Mouse (Mus musculus) T-cell, adult 2 months (primary cell): ENCODE data around the gene Gm13276.
"Not testable (repeated sequence)": the region's sequence is repeated elsewhere in the genome, so short reads cannot be mapped to it uniquely, and the experiment has no call there.

Experiments
- DNase-seq: peaks from one replicate; pipeline ENCODE4 v3.0.0; 2022; ENCODE audit warnings: low spot score

Gene Gm13276

GRCm38 (mm10) chr4:88782335-88782734 is 3.2 kb upstream of the Gm13276 start:
- DNase-seq = not testable (repeated sequence)

GRCm38 (mm10) chr4:88788402-88788801 is 2.9 kb downstream of the Gm13276 start, which contains the start of gene Gm13277:
TSS of gene Gm13277 (plus strand) at chr4:88788632.
- DNase-seq = peak; percentile 75

- not testable (repeated sequence) for DNase-seq
Observed at GRCm38 (mm10) chr4:88791250-88791649, 5.7 kb downstream of the Gm13276 start, which contains the start of gene Gm13278. TSS of gene Gm13278 (plus strand) at chr4:88791550.

DNA sequence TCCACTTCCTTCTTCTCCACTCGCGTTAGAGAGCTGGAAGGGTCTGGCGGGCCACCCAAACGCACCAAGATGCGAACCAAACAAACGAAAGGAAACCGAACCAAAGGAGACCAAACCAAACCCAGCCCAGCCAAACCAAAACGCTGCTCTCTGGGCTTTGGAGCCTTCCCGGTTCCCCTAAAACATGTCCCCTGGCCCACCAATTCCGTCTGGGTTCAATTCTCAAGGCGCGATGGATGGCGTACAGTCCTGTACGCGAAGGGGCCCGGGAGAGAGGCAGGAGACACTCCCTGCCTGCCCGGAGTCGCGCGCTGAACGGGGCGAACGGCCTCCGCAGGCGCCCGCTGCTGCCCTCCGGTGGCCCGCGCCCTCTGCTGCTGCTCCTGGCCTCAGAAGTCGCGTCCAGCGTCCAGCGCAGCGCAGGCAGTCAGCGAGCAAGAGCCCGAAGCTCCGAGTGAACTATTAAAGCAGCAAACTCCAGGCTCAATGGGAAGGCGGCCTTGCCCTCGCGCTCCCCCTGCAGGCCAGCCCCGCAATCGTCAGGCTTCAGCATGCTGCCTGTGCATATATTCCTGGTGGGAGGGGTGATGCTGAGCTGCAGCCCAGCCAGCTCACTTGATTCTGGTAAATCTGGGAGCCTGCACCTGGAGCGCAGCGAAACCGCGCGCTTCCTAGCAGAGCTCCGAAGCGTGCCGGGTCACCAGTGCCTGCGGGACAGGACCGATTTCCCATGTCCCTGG is 8.6 kb downstream of the Gm13276 start, which contains the start of gene Gm13275:
TSS of gene Gm13275 (plus strand) at position 552 of the 740 bp plus-strand sequence.
- peak; percentile 68 for DNase-seq

GRCm38 (mm10) chr4:88797097-88797496 is 11.6 kb downstream of the Gm13276 start, which contains the start of gene Gm13279:
TSS of gene Gm13279 (plus strand) at chr4:88797397.
- not testable (repeated sequence) for DNase-seq

DNA sequence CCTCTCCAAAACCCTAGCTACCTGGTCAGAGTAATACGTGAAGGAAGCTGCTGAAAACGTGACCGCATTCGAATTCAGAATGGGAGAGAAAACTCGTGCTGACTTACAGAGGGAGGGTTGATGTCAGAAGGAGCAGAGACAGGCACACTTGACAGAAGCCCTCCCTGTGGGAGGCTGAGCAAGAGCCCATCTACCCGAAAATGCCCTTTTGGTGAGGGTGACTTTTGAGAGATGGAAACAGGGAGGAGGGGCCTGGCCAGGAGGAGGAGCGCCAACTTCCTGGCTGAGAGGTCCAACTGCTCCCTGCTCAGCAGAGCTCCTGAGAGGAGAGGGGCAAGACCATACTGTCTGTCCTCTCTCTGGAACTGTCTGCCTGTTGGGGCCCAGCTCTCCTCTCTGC is 13.9 kb downstream of the Gm13276 start, which contains the start of gene Gm13285:
TSS of gene Gm13285 (plus strand) at position 301 of the 400 bp plus-strand sequence.
- not testable (repeated sequence) for DNase-seq

GRCm38 (mm10) chr4:88802954-88803353 is 17.4 kb downstream of the Gm13276 start, which contains the start of gene Gm13287:
TSS of gene Gm13287 (plus strand) at chr4:88803254.
- not testable (repeated sequence) for DNase-seq

DNA sequence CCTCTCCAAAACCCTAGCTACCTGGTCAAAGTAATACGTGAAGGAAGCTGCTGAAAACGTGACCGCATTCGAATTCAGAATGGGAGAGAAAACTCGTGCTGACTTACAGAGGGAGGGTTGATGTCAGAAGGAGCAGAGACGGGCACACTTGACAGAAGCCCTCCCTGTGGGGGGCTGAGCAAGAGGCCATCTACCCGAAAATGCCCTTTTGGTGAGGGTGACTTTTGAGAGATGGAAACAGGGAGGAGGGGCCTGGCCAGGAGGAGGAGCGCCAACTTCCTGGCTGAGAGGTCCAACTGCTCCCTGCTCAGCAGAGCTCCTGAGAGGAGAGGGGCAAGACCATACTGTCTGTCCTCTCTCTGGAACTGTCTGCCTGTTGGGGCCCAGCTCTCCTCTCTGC is 19.7 kb downstream of the Gm13276 start, which contains the start of gene Gm13288:
TSS of gene Gm13288 (plus strand) at position 301 of the 400 bp plus-strand sequence.
- DNase-seq = not testable (repeated sequence)

GRCm38 (mm10) chr4:88805761-88806160 is 20.3 kb downstream of the Gm13276 start:
- DNase-seq = peak; percentile 19

GRCm38 (mm10) chr4:88815928-88816327 is 30.4 kb downstream of the Gm13276 start, which contains the start of gene Ifna7:
TSS of gene Ifna7 (plus strand) at chr4:88816228.
- no peak for DNase-seq

- no peak for DNase-seq
Observed at GRCm38 (mm10) chr4:88819659-88820058, 34.1 kb downstream of the Gm13276 start, which contains the start of gene Ifna11. TSS of gene Ifna11 (plus strand) at chr4:88819959.

- DNase-seq = no peak
Observed at GRCm38 (mm10) chr4:88822995-88823394, 37.5 kb downstream of the Gm13276 start.

DNA sequence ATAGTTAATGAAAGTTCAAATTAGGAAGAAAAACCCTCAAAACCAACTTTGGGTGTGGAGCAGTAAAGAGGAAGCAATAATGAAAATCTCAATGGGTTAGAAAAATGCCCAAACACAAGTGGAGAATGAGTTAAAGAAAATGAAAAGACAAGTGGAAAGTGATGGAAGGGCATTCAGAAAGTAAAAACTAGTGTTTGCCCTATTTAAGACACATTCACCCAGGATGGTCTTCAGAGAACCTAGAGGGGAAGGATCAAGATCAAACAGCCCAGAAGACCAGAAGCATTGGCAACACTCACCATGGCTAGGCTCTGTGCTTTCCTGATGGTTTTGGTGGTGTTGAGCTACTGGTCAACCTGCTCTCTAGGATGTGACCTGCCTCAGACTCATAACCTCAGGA is 41.6 kb downstream of the Gm13276 start, which contains the start of gene Ifna6:
TSS of gene Ifna6 (plus strand) at position 301 of the 400 bp plus-strand sequence.
- not testable (repeated sequence) for DNase-seq

DNA sequence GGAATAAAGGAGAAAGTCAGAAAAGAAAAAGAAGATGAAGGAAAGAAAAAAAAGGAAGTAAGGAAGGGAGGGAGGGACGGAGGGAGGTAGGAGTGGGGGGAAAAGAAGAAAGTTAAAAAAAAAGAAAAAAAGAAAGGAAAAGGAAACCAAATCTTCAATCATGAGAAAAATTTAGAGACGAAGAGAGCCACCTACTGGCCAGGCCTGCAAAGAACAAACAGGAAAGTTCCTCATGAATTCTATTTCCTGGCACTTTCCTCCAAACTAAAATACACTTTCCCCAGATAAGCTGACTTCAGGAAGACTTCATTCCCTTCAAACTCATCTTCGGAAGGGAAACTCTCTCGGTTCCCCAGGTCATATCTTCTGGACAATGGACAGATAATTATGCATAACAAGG is 45.0 kb downstream of the Gm13276 start:
- DNase-seq = peak; percentile 31

- not testable (repeated sequence) for DNase-seq
Observed at GRCm38 (mm10) chr4:88835225-88835624, 49.7 kb downstream of the Gm13276 start, which contains the start of gene Ifna5. TSS of gene Ifna5 (plus strand) at chr4:88835525.
